In the genomic region with DNA sequence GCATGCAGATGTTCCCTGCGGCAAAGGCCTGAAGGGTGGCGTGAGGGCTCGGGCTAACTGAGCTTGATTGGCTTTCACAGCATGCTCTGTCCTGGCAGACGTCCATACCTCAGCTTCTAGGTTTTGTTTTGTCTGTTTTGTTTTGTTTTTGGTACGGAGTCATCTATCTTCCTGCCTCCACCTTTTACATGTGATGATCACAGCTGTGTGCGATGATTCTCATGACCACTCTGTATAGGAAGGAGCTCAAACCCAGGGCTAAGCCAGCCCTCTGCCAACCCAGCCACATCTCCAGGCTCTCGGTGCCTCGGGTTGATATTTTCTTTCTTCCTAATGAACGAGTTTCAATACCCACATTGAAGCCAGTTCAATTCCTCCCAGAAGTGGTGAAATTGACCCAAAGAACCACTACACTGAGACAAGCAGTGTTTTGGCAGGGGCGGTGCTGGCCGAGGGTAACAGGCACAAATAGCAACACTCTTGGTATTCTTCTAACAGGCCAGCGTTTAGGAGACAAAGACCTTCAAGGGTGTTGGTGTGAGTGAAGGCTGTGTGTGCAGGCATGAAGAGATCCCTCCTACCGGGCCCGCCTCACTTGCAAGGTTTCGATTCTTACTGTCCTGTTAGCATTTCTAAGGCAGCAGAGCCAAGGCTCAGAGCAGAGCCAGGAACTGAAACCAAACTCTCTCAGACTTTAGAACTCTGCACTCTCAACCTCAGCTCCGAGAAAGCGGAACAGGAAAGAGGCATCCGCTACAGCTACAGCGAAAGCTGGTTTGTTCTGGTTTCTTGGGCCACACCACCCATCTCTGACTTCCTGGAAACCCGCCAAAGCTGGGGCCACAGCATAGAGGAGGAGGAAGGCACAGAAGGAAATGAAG, we compare ENCODE assay signal across 8 mouse cellular contexts. TPM values are rescaled to one million over a fixed set of nuclear protein-coding genes. Genes with fewer than 3 reads are reported as not detected.
A peak's percentile ranks its signal among the peaks of the same experiment; 100 is the strongest.
DNase-seq lines count a peak whose midpoint lies in the region; ATAC-seq and TF ChIP-seq lines count a peak whose summit lies in the region.

No protein-coding gene starts in this region.

- intact Hi-C loops in left cerebral cortex, postnatal 10 days (cut with DNase I), result no loop called here

- TF ChIP-seq CTCF in forebrain, postnatal 0 days (IDR thresholded peaks at IDR 0.05; ENCODE audit: low read depth), result no peak

- no peak for TF ChIP-seq POLR2A in limb, embryonic 14.5 days (IDR thresholded peaks at IDR 0.05; ENCODE audit: borderline replicate concordance, extremely low read depth, insufficient read depth, insufficient read length)

- peaks cover 17% of the 10 kb centered on the region for H3K36me3 ChIP-seq in forebrain, postnatal 0 days (ENCODE audit: insufficient read depth)
- H3K36me3 ChIP-seq in hindbrain, embryonic 15.5 days, result peaks cover 18% of the 10 kb centered on the region
- H3K36me3 ChIP-seq in limb, embryonic 14.5 days (ENCODE audit: control insufficient read depth, insufficient read depth, low read length), result 0 out of 2 replicates have a peak, but pooled peaks cover 4% of the 10 kb centered on the region

- no peaks in the 10 kb centered on the region for H3K9me3 ChIP-seq in forebrain, postnatal 0 days (ENCODE audit: low read length)
- H3K9me3 ChIP-seq in hindbrain, embryonic 15.5 days, result 0 out of 2 replicates have a peak, but pooled peaks cover 4% of the 10 kb centered on the region
- no peaks in the 10 kb centered on the region for H3K9me3 ChIP-seq in limb, embryonic 14.5 days (ENCODE audit: control insufficient read depth, low read length)

- 0 out of 2 replicates have a peak overlapping the region, but pooled peaks have one; percentile 0 for H3K9ac ChIP-seq in forebrain, postnatal 0 days
- H3K9ac ChIP-seq in hindbrain, embryonic 15.5 days, result no peak overlapping the region
- H3K9ac ChIP-seq in limb, embryonic 14.5 days (ENCODE audit: low read depth, low read length, severe bottlenecking), result no peak overlapping the region

- H3K4me2 ChIP-seq in forebrain, postnatal 0 days (ENCODE audit: low read depth), result no peak overlapping the region
- peak overlapping the region; percentile 16; the same call in 1 of the 2 replicates for H3K4me2 ChIP-seq in hindbrain, embryonic 15.5 days
- H3K4me2 ChIP-seq in limb, embryonic 14.5 days (replicated peaks; ENCODE audit: low read depth, low read length, severe bottlenecking), result no peak overlapping the region

- no peak overlapping the region for H3K4me3 ChIP-seq in forebrain, postnatal 0 days (ENCODE audit: low read depth, low read length)
- H3K4me3 ChIP-seq in hindbrain, embryonic 15.5 days, result no peak overlapping the region
- H3K4me3 ChIP-seq in limb, embryonic 14.5 days (replicated peaks; ENCODE audit: low read length), result no peak overlapping the region

- no peaks in the 10 kb centered on the region for H3K27me3 ChIP-seq in forebrain, postnatal 0 days (ENCODE audit: insufficient read depth, low read length)
- H3K27me3 ChIP-seq in hindbrain, embryonic 15.5 days, result no peaks in the 10 kb centered on the region
- no peaks in the 10 kb centered on the region for H3K27me3 ChIP-seq in limb, embryonic 14.5 days (ENCODE audit: control insufficient read depth, insufficient read depth, low read length)

- H3K27ac ChIP-seq in forebrain, postnatal 0 days (ENCODE audit: low read depth, low read length), result no peak overlapping the region; the same call in 1 of the 2 replicates
- peak overlapping the region; percentile 72 for H3K27ac ChIP-seq in hindbrain, embryonic 15.5 days (replicated peaks)
- 0 out of 2 replicates have a peak overlapping the region, but pooled peaks have one; percentile 8 for H3K27ac ChIP-seq in limb, embryonic 14.5 days (replicated peaks; ENCODE audit: low read depth, low read length)

- H3K4me1 ChIP-seq in forebrain, postnatal 0 days (ENCODE audit: insufficient read depth), result 0 out of 2 replicates have a peak, but pooled peaks cover 2% of the 10 kb centered on the region
- no peaks in the 10 kb centered on the region for H3K4me1 ChIP-seq in hindbrain, embryonic 15.5 days (replicated peaks)
- peaks cover 5% of the 10 kb centered on the region; the same call in 1 of the 2 replicates for H3K4me1 ChIP-seq in limb, embryonic 14.5 days (ENCODE audit: control insufficient read depth, insufficient read depth, low read length)

- ATAC-seq in forebrain, postnatal 0 days, result peak; percentile 43
- ATAC-seq in hindbrain, embryonic 15.5 days (ENCODE audit: low FRiP score, low read depth), result no peak
- ATAC-seq in limb, embryonic 14.5 days (ENCODE audit: low FRiP score, low read depth), result peak; percentile 41; the same call in 1 of the 2 replicates

- 32% methylated on average over 20 of the region's 20 CpGs for WGBS in forebrain, postnatal 0 days
- 45% methylated on average over 20 of the region's 20 CpGs for WGBS in hindbrain, embryonic 15.5 days
- 63% methylated on average over 20 of the region's 20 CpGs for WGBS in limb, embryonic 14.5 days

- DNase-seq in left cerebral cortex, postnatal 10 days (ENCODE audit: extremely low spot score in 1 of 2, low spot score in 2 of 2), result peak; percentile 57 to 78
- no peak for DNase-seq in left cerebral cortex, adult 18-20 months (ENCODE audit: low spot score in 2 of 2)
- DNase-seq in adipocyte (ENCODE audit: low spot score), result peak; percentile 26
- DNase-seq in forebrain, postnatal 0 days, result no peak
- peak; percentile 33 for DNase-seq in limb, embryonic 14.5 days (ENCODE audit: low spot score)
- DNase-seq in naive thymus-derived CD4-positive, alpha-beta T cell, adult 2 months (ENCODE audit: low read depth), result peak; percentile 94
- peak; percentile 86 for DNase-seq in thymus, postnatal 14 days

RNA-seq across cellular contexts. Expression of gene Morc3, which starts 15.8 kb away (rescaled TPM):
- total RNA-seq in left cerebral cortex, postnatal 10 days (2021), result 10 to 100 TPM; 26.8 to 35.6 TPM
- 10 to 100 TPM; 32.9 to 38.7 TPM for total RNA-seq in left cerebral cortex, adult 18-20 months (2021)
- total RNA-seq in forebrain, postnatal 0 days (2014; rRNA removed), result 53.5 and 61.7 TPM in 2 replicates
- 18.6 and 25.8 TPM in 2 replicates for polyA plus RNA-seq in forebrain, postnatal 0 days (2015; fragmentation: Nextera tagmentation; extraction: Ambion mirVana)
- 29.4 and 29.9 TPM in 2 replicates for polyA plus RNA-seq in hindbrain, embryonic 15.5 days (2015; fragmentation: Nextera tagmentation; extraction: Ambion mirVana)
- 26.4 and 32.5 TPM in 2 replicates for polyA plus RNA-seq in limb, embryonic 14.5 days (2012; rRNA removed)
- polyA plus RNA-seq in limb, embryonic 14.5 days (2014; fragmentation: Nextera tagmentation; extraction: Ambion mirVana), result 29.3 and 32.0 TPM in 2 replicates

Comparison
In these comparisons a context has a peak if more than half of its experiments do, and no peak if none do; other contexts are left out.
1. DNase-seq: peak in left cerebral cortex, postnatal 10 days (2 of 2), adipocyte (single experiment), limb, embryonic 14.5 days (single experiment), naive thymus-derived CD4-positive, alpha-beta T cell, adult 2 months (single experiment) and thymus, postnatal 14 days (single experiment); none in left cerebral cortex, adult 18-20 months (0 of 2) and forebrain, postnatal 0 days (single experiment).